Mouse (Mus musculus) liver, postnatal 0 days (tissue): ENCODE results near the gene Ythdf1.

Experiments
- CTCF ChIP-seq: sonication (generic); IDR thresholded peaks from 2 replicates; pipeline ENCODE4 v1.5.1; 2016; ENCODE audit warnings: antibody characterized with exemption, low read depth
- EP300 ChIP-seq: IDR thresholded peaks from 2 replicates; pipeline ENCODE4 v1.6.1; 2016; ENCODE audit warnings: antibody characterized with exemption, low read depth, mild to moderate bottlenecking

DNA sequence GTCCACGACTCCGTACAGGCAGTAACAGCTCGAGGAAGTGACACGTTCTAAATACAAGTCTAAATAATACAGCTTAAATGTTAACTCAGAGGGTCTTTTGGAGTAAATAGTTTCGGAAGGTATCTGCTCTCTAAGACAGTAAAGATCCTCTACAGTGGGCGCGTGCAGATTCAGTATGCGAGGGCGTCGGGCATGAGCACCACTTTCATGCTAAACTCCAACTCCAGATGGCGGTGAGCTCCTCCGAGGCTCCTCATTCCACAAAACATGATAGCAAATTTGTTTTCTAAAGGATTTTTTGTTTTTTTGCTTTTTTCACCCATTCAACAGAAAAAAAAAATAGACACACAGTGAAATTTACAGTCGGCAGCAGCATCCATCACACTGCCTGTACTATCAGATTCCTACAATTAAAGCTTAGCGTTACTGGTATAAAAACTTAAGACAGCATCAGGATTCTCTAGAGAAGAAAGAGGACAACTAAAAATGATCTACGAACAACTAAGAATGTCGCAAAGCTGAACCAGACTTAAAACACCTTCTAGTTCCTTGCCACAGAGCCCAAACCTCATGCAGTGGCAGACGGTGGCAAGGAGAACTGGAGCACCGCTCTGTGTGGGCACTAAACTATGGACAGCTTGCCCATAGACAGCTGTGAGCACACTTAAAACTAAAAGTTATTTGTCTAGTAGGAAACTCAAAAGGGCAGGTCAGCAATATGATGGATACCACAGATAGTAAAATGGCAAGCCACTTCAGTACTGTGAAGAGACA lies 16.1 kb downstream of the Ythdf1 start:
- TF ChIP-seq CTCF (no peak), EP300 (no peak)
